Mouse (Mus musculus): ENCODE measurements around the gene Olfr547. TPM values are rescaled to one million over a fixed set of nuclear protein-coding genes. Genes with fewer than 3 reads are reported as not detected.
"Not testable (repeated sequence)": the region's sequence is repeated elsewhere in the genome, so short reads cannot be mapped to it uniquely, and the experiment has no call there.

Olfr547 gene
- not detected in 3 replicates for total RNA-seq (2017)

- ATAC-seq (replicated peaks; ENCODE audit: insufficient number of reproducible peaks, low FRiP score, low TSS enrichment, poor library complexity, severe bottlenecking), result no peak
These were observed at the start of gene Olfr547 for GRCm38 (mm10) chr7:102534449-102534848. Olfr547 (plus strand) TSS chr7:102534749.

- not testable (repeated sequence) for ATAC-seq (replicated peaks; ENCODE audit: insufficient number of reproducible peaks, low FRiP score, low TSS enrichment, poor library complexity, severe bottlenecking)
These were observed 49.8 kb upstream of the Olfr547 start for GRCm38 (mm10) chr7:102484766-102485165.

- ATAC-seq (replicated peaks; ENCODE audit: insufficient number of reproducible peaks, low FRiP score, low TSS enrichment, poor library complexity, severe bottlenecking), result no peak
These were observed 48.4 kb upstream of the Olfr547 start for GRCm38 (mm10) chr7:102486105-102486504.

GRCm38 (mm10) chr7:102488161-102488560, 46.4 kb upstream of the Olfr547 start, which contains the start of gene Olfr544:
Olfr544 (minus strand) TSS chr7:102488313.
- no peak for ATAC-seq (replicated peaks; ENCODE audit: insufficient number of reproducible peaks, low FRiP score, low TSS enrichment, poor library complexity, severe bottlenecking)

GRCm38 (mm10) chr7:102494416-102494815, 40.1 kb upstream of the Olfr547 start:
- ATAC-seq (replicated peaks; ENCODE audit: insufficient number of reproducible peaks, low FRiP score, low TSS enrichment, poor library complexity, severe bottlenecking), result 0 out of 2 replicates have a peak, but pooled peaks have one; percentile 50

GRCm38 (mm10) chr7:102499473-102499872, 35.1 kb upstream of the Olfr547 start, which contains the start of gene Olfr545:
Olfr545 (minus strand) TSS chr7:102499573.
- no peak for ATAC-seq (replicated peaks; ENCODE audit: insufficient number of reproducible peaks, low FRiP score, low TSS enrichment, poor library complexity, severe bottlenecking)

GRCm38 (mm10) chr7:102501986-102502385, 32.6 kb upstream of the Olfr547 start:
- ATAC-seq (replicated peaks; ENCODE audit: insufficient number of reproducible peaks, low FRiP score, low TSS enrichment, poor library complexity, severe bottlenecking), result no peak

- 0 out of 2 replicates have a peak, but pooled peaks have one; percentile 49 for ATAC-seq (replicated peaks; ENCODE audit: insufficient number of reproducible peaks, low FRiP score, low TSS enrichment, poor library complexity, severe bottlenecking)
These were observed 27.7 kb upstream of the Olfr547 start for GRCm38 (mm10) chr7:102506848-102507247.

GRCm38 (mm10) chr7:102508066-102508465, 26.5 kb upstream of the Olfr547 start:
- ATAC-seq (replicated peaks; ENCODE audit: insufficient number of reproducible peaks, low FRiP score, low TSS enrichment, poor library complexity, severe bottlenecking), result no peak

GRCm38 (mm10) chr7:102508666-102509065, 25.9 kb upstream of the Olfr547 start:
- no peak for ATAC-seq (replicated peaks; ENCODE audit: insufficient number of reproducible peaks, low FRiP score, low TSS enrichment, poor library complexity, severe bottlenecking)

GRCm38 (mm10) chr7:102509726-102510125, 24.8 kb upstream of the Olfr547 start:
- no peak for ATAC-seq (replicated peaks; ENCODE audit: insufficient number of reproducible peaks, low FRiP score, low TSS enrichment, poor library complexity, severe bottlenecking)

GRCm38 (mm10) chr7:102511927-102512326, 22.6 kb upstream of the Olfr547 start:
- no peak for ATAC-seq (replicated peaks; ENCODE audit: insufficient number of reproducible peaks, low FRiP score, low TSS enrichment, poor library complexity, severe bottlenecking)

- ATAC-seq (replicated peaks; ENCODE audit: insufficient number of reproducible peaks, low FRiP score, low TSS enrichment, poor library complexity, severe bottlenecking), result peak; percentile 60
These were observed 21.6 kb upstream of the Olfr547 start for GRCm38 (mm10) chr7:102512814-102513435.

GRCm38 (mm10) chr7:102514144-102514543, 20.4 kb upstream of the Olfr547 start:
- no peak for ATAC-seq (replicated peaks; ENCODE audit: insufficient number of reproducible peaks, low FRiP score, low TSS enrichment, poor library complexity, severe bottlenecking)

- no peak for ATAC-seq (replicated peaks; ENCODE audit: insufficient number of reproducible peaks, low FRiP score, low TSS enrichment, poor library complexity, severe bottlenecking)
These were observed 18.1 kb upstream of the Olfr547 start for GRCm38 (mm10) chr7:102516261-102517050.

GRCm38 (mm10) chr7:102517051-102517335, 17.6 kb upstream of the Olfr547 start:
- no peak for ATAC-seq (replicated peaks; ENCODE audit: insufficient number of reproducible peaks, low FRiP score, low TSS enrichment, poor library complexity, severe bottlenecking)

- no peak for ATAC-seq (replicated peaks; ENCODE audit: insufficient number of reproducible peaks, low FRiP score, low TSS enrichment, poor library complexity, severe bottlenecking)
These were observed 5.5 kb upstream of the Olfr547 start for GRCm38 (mm10) chr7:102529052-102529451.

- no peak for ATAC-seq (replicated peaks; ENCODE audit: insufficient number of reproducible peaks, low FRiP score, low TSS enrichment, poor library complexity, severe bottlenecking)
These were observed 6.0 kb downstream of the Olfr547 start, which contains the start of gene Olfr548-ps1 for GRCm38 (mm10) chr7:102540596-102540995. Olfr548-ps1 (plus strand) TSS chr7:102540896.

- ATAC-seq (replicated peaks; ENCODE audit: insufficient number of reproducible peaks, low FRiP score, low TSS enrichment, poor library complexity, severe bottlenecking), result no peak
These were observed 6.7 kb downstream of the Olfr547 start for GRCm38 (mm10) chr7:102541251-102541650.

GRCm38 (mm10) chr7:102549570-102549969, 15.0 kb downstream of the Olfr547 start, which contains the start of gene Olfr549:
Olfr549 (plus strand) TSS chr7:102549870.
- ATAC-seq (replicated peaks; ENCODE audit: insufficient number of reproducible peaks, low FRiP score, low TSS enrichment, poor library complexity, severe bottlenecking), result no peak
